Mouse (Mus musculus): ENCODE results near the gene Xpr1. TPM values are rescaled to one million over a fixed set of nuclear protein-coding genes. Genes with fewer than 3 reads are reported as not detected.

Gene Xpr1
- total and polyA plus RNA-seq, 2 experiments from 2014 or later, result 5.0 to 35.8 TPM

GRCm38 (mm10) chr1:155244771-155245211, 172.4 kb downstream of the Xpr1 start:
- ATAC-seq (ENCODE audit: insufficient read depth, low read depth) (peak; percentile 55), DNase-seq (ENCODE audit: low spot score) (peak; percentile 44)
- Histone ChIP-seq H3K9ac (replicated peaks; ENCODE audit: low read depth, low read length) (peak overlapping the region; percentile 92), H3K9me3 (replicated peaks; ENCODE audit: control insufficient read depth, low read length) (no peaks in the 10 kb centered on the region), H3K4me1 (ENCODE audit: control insufficient read depth, insufficient read depth) (peaks cover 28% of the 10 kb centered on the region), H3K4me3 (ENCODE audit: low read depth, low read length) (peak overlapping the region; percentile 74), H3K27ac (ENCODE audit: low read depth) (peak overlapping the region; percentile 97), H3K27me3 (ENCODE audit: control insufficient read depth, insufficient read depth, low read length) (no peaks in the 10 kb centered on the region), H3K36me3 (replicated peaks; ENCODE audit: control insufficient read depth, insufficient read depth, low read length) (peaks cover 23% of the 10 kb centered on the region), H3K4me2 (ENCODE audit: low read depth, low read length) (peak overlapping the region; percentile 85)
- 2% methylated on average over 29 of the region's 29 CpGs for WGBS
- TF ChIP-seq CTCF (IDR thresholded peaks at IDR 0.05; ENCODE audit: low read depth), result no peak
- TF ChIP-seq EP300 (IDR thresholded peaks at IDR 0.05; ENCODE audit: low read depth), result no peak

- ATAC-seq (ENCODE audit: insufficient read depth, low read depth) (peak; percentile 81), DNase-seq (ENCODE audit: low spot score) (peak; percentile 48)
- WGBS, result 1% methylated on average over 83 of the region's 85 CpGs
- peaks cover 25% of the 10 kb centered on the region for H3K36me3 ChIP-seq (replicated peaks; ENCODE audit: control insufficient read depth, insufficient read depth, low read length)
- peak within 1 kb of the TSS; percentile 74 for H3K4me3 ChIP-seq (ENCODE audit: low read depth, low read length)
- peak within 1 kb of the TSS; percentile 97 for H3K27ac ChIP-seq (ENCODE audit: low read depth)
- no peak for TF ChIP-seq EP300 (IDR thresholded peaks at IDR 0.05; ENCODE audit: low read depth)
- no peak for TF ChIP-seq CTCF (IDR thresholded peaks at IDR 0.05; ENCODE audit: low read depth)
- peak within 1 kb of the TSS; percentile 92 for H3K9ac ChIP-seq (replicated peaks; ENCODE audit: low read depth, low read length)
- H3K4me1 ChIP-seq (ENCODE audit: control insufficient read depth, insufficient read depth), result peaks cover 35% of the 10 kb centered on the region
- H3K9me3 ChIP-seq (replicated peaks; ENCODE audit: control insufficient read depth, low read length), result no peaks in the 10 kb centered on the region
- H3K27me3 ChIP-seq (ENCODE audit: control insufficient read depth, insufficient read depth, low read length), result no peaks in the 10 kb centered on the region
- H3K4me2 ChIP-seq (ENCODE audit: low read depth, low read length), result peak within 1 kb of the TSS; percentile 85
Observed at GRCm38 (mm10) chr1:155243797-155244770, 173.1 kb downstream of the Xpr1 start, which contains the start of gene BC034090. TSS of gene BC034090 (minus strand) at chr1:155244444.

GRCm38 (mm10) chr1:155242488-155242745, 174.8 kb downstream of the Xpr1 start:
- H3K4me3 ChIP-seq (ENCODE audit: low read depth, low read length), result no peak overlapping the region
- DNase-seq (ENCODE audit: low spot score), result peak; percentile 5
- 55% methylated on average over 1 of the region's 1 CpGs for WGBS
- no peaks in the 10 kb centered on the region for H3K27me3 ChIP-seq (ENCODE audit: control insufficient read depth, insufficient read depth, low read length)
- TF ChIP-seq EP300 (IDR thresholded peaks at IDR 0.05; ENCODE audit: low read depth) (no peak), CTCF (IDR thresholded peaks at IDR 0.05; ENCODE audit: low read depth) (no peak)
- peaks cover 30% of the 10 kb centered on the region for H3K36me3 ChIP-seq (replicated peaks; ENCODE audit: control insufficient read depth, insufficient read depth, low read length)
- no peaks in the 10 kb centered on the region for H3K9me3 ChIP-seq (replicated peaks; ENCODE audit: control insufficient read depth, low read length)
- H3K4me2 ChIP-seq (ENCODE audit: low read depth, low read length), result peak overlapping the region; percentile 14; the same call in 1 of the 2 replicates
- H3K9ac ChIP-seq (replicated peaks; ENCODE audit: low read depth, low read length), result no peak overlapping the region
- ATAC-seq (ENCODE audit: insufficient read depth, low read depth), result no peak
- peaks cover 44% of the 10 kb centered on the region for H3K4me1 ChIP-seq (ENCODE audit: control insufficient read depth, insufficient read depth)
- peak overlapping the region; percentile 53 for H3K27ac ChIP-seq (ENCODE audit: low read depth)

GRCm38 (mm10) chr1:155241701-155242487, 175.3 kb downstream of the Xpr1 start:
- no peaks in the 10 kb centered on the region for H3K27me3 ChIP-seq (ENCODE audit: control insufficient read depth, insufficient read depth, low read length)
- H3K9ac ChIP-seq (replicated peaks; ENCODE audit: low read depth, low read length), result no peak overlapping the region
- H3K36me3 ChIP-seq (replicated peaks; ENCODE audit: control insufficient read depth, insufficient read depth, low read length), result peaks cover 30% of the 10 kb centered on the region
- 69% methylated on average over 12 of the region's 12 CpGs for WGBS
- peak overlapping the region; percentile 53 for H3K27ac ChIP-seq (ENCODE audit: low read depth)
- H3K4me2 ChIP-seq (ENCODE audit: low read depth, low read length), result peak overlapping the region; percentile 14; the same call in 1 of the 2 replicates
- H3K9me3 ChIP-seq (replicated peaks; ENCODE audit: control insufficient read depth, low read length), result no peaks in the 10 kb centered on the region
- H3K4me1 ChIP-seq (ENCODE audit: control insufficient read depth, insufficient read depth), result peaks cover 49% of the 10 kb centered on the region
- no peak overlapping the region for H3K4me3 ChIP-seq (ENCODE audit: low read depth, low read length)
- DNase-seq (ENCODE audit: low spot score) (no peak), ATAC-seq (ENCODE audit: insufficient read depth, low read depth) (no peak)
- TF ChIP-seq EP300 (IDR thresholded peaks at IDR 0.05; ENCODE audit: low read depth) (no peak), CTCF (IDR thresholded peaks at IDR 0.05; ENCODE audit: low read depth) (no peak)

GRCm38 (mm10) chr1:155239962-155240717, 177.1 kb downstream of the Xpr1 start:
- DNase-seq (ENCODE audit: low spot score) (no peak), ATAC-seq (ENCODE audit: insufficient read depth, low read depth) (no peak)
- peak overlapping the region; percentile 20; the same call in 1 of the 2 replicates for H3K9ac ChIP-seq (replicated peaks; ENCODE audit: low read depth, low read length)
- peaks cover 30% of the 10 kb centered on the region for H3K36me3 ChIP-seq (replicated peaks; ENCODE audit: control insufficient read depth, insufficient read depth, low read length)
- no peak overlapping the region for H3K4me3 ChIP-seq (ENCODE audit: low read depth, low read length)
- no peak overlapping the region for H3K27ac ChIP-seq (ENCODE audit: low read depth)
- H3K27me3 ChIP-seq (ENCODE audit: control insufficient read depth, insufficient read depth, low read length), result no peaks in the 10 kb centered on the region
- no peak overlapping the region for H3K4me2 ChIP-seq (ENCODE audit: low read depth, low read length)
- no peak for TF ChIP-seq CTCF (IDR thresholded peaks at IDR 0.05; ENCODE audit: low read depth)
- no peak for TF ChIP-seq EP300 (IDR thresholded peaks at IDR 0.05; ENCODE audit: low read depth)
- peaks cover 55% of the 10 kb centered on the region for H3K4me1 ChIP-seq (ENCODE audit: control insufficient read depth, insufficient read depth)
- no peaks in the 10 kb centered on the region for H3K9me3 ChIP-seq (replicated peaks; ENCODE audit: control insufficient read depth, low read length)
- WGBS, result 69% methylated on average over 6 of the region's 6 CpGs

All from heart, postnatal 0 days (tissue).